Mouse (Mus musculus): Measurements from ENCODE around the gene Hspa1l.
A peak's percentile ranks its signal among the peaks of the same experiment; 100 is the strongest.
"Not testable (repeated sequence)": the region's sequence is repeated elsewhere in the genome, so short reads cannot be mapped to it uniquely, and the experiment has no call there.

Hspa1l gene

DNA sequence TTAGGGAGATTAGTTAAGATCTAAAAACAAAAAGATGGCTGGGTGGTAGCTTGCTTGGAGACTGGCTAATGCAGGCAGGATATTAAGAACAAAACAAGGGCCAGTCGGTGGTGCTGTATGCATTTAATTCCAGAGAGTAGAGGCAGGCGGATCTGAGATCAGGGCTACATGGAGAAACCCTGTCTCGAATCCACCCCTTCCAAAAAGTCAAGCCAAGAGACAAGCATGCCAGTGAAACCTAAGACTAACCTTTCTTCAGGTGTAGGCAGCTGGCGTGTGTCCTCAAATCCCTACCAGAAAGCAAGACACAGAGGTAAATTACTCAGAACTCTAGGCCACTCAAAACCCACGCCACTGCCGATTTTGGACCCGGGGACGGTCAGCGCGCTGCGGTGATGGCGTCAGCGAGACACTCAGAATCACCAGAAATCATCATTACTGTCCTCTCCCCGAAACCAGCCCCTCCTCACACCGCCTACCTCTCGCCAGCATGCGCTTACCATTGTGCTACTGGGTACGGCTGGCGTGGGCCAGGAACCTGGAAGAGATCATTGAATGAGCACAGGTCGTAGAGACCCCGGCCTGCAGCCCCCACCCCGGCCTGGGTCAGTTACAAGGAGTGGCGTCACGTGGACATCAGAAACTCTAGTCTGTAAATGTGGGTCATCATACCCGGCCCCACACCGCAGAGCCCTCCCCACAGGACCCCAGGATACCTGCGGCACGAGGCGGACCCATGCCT, 20.7 kb upstream of the Hspa1l start:
- no peak for DNase-seq

DNA sequence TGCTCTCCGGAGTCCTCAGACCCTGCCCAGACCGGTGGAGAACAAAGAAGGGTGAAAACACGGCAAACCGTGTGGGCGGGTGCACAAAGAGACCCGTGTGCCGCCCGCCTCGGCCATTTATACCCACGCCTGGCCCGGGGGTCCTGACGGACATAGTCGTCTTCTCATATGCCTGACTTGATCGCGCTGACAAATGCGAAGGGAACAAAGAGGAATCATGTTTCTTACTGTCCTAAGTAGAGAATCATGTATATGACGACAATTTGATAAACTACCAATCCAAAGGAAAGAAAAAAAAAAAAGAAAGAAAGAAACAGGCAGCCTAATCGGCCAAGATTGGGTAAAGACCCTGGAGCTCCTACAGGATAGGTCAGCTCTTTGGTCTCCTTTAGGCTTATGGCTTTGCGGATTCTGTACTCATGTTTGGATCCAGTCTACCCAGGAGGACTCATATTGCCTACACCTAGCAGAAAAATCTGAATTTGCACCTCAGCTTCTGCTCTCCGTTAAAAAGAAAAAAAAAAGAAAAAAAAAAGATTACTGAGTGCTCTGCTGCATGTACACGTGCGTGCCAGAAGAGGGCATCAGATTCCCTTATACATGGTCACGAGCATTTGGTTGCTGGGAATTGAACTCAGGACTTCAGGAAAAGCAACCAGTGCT, 20.0 kb upstream of the Hspa1l start:
- peak; percentile 71 for DNase-seq

DNA sequence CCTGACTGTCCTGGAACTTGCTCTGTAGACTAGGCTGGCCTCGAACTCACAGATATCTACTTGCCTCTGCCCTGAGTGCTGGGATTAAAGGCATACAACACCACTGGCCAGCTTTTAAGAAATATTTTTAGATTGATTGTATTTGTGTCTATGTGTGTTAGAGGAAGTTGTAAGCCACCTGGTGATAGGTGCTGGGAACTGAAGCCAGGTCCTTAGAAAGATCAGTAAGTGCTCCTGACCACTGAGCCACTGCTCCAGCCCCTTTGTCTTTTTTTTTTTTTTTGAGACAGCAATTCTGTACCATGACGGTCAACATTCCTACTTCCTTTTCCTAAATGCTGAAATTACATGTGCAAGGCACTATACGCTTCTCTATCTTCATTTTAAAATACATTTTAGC, 19.2 kb upstream of the Hspa1l start:
- DNase-seq, result no peak

DNA sequence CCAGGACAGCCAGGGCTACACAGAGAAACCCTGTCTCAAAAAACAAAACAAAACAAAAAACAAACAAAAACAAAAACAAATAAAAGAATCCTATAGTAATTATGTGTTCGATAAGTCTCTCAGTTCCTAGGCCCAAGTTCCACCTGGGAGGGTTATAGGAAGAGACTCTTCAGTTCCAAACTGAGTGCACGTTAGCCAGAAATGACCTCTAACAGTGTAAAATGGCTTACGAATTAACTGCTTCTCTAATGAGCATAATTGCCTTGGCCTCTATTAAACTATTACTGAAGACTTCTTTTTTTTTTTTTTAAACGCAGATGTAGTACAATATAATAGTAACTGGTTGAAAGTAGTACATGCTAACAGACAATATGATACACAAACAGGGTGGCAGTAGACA, 18.6 kb upstream of the Hspa1l start:
- peak; percentile 34 for DNase-seq

DNA sequence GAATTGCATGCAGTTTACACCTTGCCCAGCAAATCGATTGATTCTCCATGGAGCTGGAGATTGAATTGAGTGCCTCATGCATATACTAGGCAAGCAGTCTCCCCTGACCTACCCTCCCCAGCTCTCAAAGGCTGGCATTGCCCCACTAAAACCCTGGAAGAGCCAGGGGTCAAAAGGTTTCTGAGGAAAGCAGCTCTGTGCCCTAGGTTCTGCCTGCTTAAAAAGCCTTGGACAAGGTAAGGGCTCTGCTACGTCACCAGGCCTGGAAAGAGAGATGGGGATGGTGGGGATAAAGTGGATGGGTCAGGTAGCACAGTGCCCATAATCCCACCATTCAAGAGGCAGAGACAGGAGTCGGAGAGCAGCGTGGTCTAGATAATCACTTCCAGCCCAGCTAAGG, 17.7 kb upstream of the Hspa1l start:
- DNase-seq, result no peak

DNA sequence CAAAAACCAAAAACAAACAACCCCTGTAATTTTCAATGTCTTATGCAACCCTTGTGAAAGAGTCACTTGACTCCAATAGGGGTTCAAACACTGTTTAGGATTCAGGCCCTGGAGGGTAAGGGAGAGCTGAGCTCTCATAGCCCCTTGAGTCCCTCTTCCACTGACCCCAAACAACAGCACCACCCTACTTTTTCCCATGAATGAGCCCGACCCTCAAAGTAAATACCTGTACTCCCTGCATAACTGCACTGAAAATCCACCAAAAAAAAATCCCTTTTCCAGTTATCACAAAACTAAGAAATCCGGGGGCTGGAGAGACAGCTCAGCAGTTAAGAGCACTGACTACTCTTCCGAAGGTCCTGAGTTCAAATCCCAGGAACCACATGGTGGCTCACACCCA, 16.6 kb upstream of the Hspa1l start:
- DNase-seq, result no peak

DNA sequence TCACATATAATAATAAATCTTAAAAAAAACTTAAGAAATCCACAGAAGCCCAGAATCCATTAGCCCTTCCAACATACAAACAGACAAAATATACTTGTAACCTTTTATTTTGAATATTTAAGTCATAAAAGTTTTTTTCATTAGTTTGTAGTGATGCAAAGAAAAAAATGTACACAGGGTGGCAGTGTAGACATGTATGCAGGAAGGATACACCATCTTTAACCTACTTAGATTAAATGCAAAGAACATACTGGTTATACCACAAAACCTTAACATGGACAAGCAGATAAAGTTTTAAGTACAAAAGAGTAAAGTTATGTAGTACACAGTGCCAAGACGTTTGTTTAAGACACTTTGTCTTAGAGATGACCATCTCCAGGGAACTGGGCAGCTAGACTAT, 16.2 kb upstream of the Hspa1l start:
- no peak for DNase-seq

DNA sequence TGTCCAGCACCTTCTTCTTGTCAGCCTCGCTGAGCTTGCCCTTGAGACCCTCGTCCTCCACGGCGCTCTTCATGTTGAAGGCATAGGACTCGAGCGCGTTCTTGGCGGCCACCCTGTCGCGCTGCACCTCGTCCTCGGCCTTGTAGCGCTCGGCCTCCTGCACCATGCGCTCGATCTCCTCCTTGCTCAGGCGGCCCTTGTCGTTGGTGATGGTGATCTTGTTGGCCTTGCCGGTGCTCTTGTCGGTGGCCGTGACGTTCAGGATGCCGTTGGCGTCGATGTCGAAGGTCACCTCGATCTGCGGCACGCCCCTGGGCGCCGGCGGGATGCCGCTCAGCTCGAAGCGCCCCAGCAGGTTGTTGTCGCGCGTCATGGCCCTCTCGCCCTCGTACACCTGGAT, 15.2 kb upstream of the Hspa1l start:
- DNase-seq, result not testable (repeated sequence)

DNA sequence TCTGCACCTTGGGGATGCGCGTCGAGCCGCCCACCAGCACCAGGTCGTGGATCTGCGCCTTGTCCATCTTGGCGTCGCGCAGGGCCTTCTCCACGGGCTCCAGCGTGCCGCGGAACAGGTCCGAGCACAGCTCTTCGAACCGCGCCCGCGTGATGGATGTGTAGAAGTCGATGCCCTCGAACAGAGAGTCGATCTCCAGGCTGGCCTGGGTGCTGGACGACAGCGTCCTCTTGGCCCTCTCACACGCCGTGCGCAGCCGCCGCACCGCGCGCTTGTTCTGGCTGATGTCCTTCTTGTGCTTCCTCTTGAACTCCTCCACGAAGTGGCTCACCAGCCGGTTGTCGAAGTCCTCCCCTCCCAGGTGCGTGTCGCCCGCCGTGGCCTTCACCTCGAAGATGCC, 14.5 kb upstream of the Hspa1l start:
- DNase-seq, result not testable (repeated sequence)

DNA sequence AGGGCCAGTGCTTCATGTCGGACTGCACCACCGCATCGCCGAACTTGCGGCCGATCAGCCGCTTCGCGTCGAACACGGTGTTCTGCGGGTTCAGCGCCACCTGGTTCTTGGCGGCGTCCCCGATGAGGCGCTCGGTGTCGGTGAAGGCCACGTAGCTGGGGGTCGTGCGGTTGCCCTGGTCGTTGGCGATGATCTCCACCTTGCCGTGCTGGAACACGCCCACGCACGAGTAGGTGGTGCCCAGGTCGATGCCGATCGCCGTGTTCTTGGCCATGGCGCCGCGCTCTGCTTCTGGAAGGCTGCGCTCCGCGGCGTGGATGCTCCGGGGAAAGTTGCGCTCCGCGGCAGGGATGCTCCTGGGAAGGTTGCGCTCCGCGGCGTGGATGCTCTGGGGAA, 13.8 kb upstream of the Hspa1l start:
- not testable (repeated sequence) for DNase-seq

DNA sequence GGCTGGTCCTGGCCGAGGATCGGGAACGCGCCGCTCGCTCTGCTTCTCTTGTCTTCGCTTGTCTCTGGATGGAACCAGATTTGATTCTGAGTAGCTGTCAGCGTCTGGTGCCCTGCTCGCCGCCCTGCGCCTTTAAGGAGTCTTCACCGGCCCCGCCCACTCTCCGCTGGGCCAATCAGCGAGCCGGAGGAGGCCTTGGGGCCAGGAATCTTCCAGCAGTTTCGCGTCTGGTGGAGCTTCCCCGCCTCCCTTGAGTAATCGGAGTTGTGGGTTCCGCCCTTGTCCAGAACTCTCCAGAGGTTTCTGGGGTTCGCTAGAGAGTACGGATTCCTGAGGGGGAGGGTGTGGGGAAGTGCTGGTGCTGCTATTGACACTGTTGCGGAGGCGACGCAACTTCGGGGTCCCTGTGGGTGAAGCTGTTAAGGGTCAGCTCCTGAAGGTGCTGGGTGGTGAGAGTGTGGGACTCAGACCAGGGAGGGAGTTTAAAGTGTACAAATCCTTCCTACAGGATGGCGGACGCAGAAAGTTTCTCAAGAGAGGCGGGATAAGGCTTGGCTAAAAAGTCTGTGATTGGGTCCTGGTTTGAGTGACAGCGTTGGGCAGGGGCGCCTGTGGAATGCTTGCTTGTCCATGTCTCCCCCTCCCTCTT, 13.2 kb upstream of the Hspa1l start, which contains the start of gene Hspa1b:
Hspa1b (minus strand) TSS at position 109 of the 649 bp plus-strand sequence.
- DNase-seq, result peak; percentile 92

DNA sequence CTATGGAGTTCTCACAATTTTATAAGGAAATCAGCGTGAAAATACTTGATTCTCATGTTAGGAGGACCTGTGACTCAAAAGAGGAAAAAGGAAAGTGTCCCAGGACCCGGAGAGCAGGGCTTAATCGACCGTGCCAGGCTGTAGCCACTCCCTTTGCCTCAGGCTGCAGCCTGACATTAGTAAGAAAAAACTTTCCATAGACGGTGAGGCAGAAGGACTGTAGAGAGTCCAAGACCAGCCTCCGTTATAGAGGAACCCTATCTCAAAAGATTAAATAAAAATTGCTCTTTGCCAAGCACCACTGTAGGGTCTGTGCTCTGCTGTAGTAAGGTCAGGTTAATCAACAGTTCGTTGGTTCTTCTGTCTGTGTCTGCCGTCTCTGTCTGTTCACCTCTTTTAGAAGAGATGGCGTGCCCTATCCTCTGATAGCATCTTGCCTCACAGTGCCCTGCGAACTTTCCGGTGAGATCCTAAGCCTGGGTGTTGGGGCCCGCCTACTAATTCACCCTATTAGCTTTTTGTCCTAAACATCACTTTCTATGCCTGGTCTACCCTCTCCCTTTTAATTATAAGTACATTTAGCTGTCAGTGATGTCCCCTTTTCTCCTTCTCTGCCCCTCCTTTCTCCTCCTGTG, 12.5 kb upstream of the Hspa1l start:
- DNase-seq, result peak; percentile 77

DNA sequence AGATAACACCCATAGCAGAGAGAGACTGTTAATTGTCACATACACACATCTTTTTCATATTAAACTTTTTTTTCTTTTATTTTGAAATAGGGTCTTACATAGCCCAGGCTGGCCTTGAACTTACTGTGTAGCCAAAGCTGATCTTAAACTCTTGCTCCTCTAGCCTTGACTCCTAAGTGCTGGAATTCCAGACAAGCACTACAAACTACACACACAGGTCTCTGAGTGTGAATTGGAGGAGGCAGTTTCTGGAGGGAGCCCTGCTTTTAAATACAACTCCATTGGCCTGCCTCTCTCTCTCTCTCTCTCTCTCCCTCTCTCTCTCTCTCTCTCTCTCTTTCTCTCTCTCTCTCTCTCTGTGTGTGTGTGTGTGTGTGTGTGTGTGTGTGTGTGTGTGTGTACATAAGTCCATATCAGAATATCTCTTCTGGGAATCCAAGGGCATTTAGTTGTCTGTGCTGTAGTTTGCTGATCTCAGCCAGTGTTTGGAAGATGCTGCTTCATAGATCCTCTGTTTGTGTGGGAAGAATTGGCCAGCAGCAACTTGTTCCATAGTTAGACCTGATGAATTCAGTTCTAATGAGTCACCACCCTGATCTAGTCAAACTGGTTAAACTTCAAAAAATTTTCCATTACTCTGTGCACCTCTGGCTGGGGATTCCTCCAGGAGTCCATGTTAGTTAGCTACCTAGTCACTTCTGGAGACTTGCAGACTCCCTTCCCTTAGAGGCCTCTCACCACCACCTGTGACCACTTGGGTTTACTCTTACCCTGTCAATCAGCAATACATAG, 11.6 kb upstream of the Hspa1l start:
- no peak for DNase-seq

DNA sequence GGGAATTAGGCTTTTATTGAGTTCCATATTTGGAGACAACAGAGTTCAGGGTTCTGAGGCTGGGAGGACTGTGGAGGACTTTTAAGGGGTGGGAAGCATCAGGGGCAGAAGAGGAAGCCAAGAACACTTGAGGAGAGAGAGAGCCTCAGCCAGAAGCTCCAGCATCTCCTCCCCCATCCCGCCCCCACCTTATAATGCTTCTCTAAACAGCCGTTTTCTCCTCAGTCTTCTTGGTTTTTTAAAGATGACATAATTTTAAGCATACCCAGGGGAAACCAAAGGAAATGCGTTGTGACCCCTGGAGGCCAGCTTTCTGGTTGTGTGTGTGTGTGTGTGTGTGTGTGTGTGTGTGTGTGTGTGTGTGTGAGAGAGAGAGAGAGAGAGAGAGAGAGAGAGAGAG, 10.4 kb upstream of the Hspa1l start:
- DNase-seq, result no peak

DNA sequence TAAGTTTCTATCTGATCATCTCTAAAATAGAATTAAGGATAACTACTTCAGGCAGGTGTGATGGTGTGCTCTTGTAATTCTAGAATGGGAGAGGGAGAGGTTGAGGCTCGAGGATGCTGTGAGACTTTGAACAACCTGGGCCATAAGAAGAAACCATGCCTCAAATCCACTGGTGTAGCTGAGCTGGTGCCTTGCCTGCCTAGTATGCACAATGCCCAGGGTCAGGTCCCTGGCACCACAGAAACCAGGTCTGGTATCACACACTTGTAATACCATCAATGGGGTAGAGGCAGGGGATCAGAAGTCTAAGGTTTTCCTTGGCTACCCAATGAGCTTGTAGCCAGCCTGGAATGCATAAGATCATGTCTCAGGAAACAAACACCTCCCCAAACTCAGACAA, 9.7 kb upstream of the Hspa1l start:
- no peak for DNase-seq

DNA sequence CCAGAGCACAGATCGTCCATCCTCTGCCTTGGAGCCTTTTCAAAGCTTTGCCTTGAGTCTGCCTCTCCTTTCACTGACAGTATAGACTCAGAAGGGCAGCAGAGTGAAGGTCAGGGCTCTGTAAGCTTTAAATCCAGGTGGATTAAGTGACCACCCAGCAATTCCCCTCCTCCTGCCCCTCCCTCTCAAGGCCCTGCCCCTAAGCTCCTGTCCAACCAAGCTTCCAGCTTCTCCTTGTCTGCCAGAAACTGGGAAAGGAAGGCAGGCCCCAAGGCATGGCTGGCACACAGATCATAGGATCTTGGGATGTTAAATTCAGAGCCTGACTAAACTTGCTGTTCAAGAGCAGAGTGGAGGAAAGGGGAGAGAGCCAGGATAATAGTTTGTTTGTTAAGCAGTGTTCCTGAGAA, 7.9 kb upstream of the Hspa1l start:
- DNase-seq, result peak; percentile 81

DNA sequence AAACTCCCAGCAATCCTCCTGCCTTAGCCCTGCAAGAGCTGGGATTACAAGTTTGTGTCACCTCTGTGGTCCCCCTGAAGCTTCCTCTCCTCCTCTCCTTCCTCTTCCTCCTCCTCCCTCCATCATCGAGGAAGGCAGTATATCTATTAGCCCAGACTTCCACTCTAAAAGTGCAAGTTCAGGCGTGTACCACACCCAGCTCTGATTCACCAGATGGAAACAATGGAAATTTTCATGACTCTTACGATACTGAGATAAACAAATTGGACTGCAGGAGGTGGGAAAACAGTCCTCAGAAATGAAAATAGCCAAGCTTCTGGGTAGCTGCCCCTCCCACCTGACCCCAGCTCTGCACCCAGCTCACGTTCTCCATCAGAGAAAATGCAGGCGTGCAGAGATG, 6.9 kb upstream of the Hspa1l start:
- no peak for DNase-seq

DNA sequence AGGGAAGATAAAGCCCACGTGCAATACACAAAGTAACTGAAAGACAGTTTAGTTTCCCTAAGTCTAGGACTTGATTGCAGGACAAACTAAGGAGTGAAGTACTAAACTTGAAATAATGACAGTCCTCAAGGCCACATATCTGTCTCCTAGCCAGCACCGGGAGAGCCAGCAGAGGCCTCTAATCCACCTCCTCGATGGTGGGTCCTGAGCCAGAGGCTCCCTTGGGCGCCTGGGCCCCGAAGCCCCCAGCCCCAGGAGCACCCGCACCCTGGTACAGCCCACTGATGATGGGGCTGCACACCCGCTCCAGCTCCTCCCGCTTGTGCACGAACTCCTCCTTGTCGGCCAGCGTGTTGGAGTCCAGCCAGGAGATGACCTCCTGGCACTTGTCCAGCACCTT, 2.7 kb upstream of the Hspa1l start, which contains the start of gene Gm20481:
Gm20481 (plus strand) TSS at position 91 of the 400 bp plus-strand sequence.
- DNase-seq, result not testable (repeated sequence)

DNA sequence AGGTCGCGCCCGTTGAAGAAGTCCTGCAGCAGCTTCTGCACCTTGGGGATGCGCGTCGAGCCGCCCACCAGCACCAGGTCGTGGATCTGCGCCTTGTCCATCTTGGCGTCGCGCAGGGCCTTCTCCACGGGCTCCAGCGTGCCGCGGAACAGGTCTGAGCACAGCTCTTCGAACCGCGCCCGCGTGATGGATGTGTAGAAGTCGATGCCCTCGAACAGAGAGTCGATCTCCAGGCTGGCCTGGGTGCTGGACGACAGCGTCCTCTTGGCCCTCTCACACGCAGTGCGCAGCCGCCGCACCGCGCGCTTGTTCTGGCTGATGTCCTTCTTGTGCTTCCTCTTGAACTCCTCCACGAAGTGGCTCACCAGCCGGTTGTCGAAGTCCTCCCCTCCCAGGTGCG, 1.7 kb upstream of the Hspa1l start:
- peak; percentile 15 for DNase-seq

DNA sequence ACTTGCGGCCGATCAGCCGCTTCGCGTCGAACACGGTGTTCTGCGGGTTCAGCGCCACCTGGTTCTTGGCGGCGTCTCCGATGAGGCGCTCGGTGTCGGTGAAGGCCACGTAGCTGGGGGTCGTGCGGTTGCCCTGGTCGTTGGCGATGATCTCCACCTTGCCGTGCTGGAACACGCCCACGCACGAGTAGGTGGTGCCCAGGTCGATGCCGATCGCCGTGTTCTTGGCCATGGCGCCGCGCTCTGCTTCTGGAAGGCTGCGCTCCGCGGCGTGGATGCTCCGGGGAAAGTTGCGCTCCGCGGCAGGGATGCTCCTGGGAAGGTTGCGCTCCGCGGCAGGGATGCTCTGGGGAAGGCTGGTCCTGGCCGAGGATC, 822 bp upstream of the Hspa1l start:
- DNase-seq, result not testable (repeated sequence)

DNA sequence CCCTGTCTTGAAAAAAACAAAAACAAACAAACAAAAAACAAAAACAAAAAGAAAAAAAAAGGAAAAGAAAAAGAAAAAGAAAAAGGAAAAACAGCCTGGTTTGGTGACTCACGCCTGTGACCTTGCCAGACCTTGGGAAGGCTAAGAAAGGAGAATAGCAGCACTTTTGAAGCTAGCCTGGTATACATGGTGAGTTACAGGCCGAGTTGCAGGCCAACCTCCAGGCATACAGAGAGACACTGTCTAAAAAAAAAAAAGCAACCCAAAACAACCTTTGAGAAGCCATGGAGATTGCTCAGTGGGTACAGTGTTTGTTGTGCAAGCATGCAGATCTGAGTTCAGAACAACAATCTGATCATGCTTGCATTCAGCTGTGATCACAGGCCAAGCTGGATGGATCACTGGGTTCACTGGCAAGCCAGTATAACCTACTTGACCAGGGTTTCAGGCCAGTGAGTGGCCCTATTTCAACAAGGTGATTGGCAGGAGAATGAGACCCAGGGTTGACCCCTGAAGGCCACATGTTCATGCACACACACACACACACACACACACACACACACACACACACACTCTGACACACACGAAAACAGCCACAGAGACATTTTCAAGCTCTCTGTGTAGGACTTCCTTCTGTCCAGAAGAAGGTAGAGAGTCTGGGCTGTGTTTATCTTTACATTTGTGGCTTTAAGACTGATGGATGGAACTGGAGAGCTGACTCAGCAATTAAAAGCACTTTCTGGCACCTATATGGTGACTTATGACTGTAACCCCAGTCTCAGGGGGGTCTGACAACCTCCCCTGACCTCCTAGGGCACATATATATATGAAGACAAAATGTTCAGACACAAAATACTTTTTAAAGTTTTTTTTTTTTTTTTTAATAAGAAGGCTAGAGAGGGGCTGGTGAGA, 3.3 kb downstream of the Hspa1l start:
- DNase-seq, result peak; percentile 41

DNA sequence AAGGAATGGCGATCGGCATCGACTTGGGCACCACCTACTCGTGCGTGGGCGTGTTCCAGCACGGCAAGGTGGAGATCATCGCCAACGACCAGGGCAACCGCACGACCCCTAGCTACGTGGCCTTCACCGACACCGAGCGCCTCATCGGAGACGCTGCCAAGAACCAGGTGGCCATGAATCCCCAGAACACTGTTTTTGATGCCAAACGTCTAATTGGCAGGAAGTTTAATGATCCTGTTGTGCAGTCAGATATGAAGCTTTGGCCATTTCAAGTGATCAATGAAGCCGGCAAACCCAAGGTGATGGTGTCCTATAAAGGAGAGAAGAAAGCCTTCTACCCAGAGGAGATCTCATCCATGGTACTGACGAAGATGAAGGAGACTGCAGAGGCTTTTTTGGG, 4.5 kb downstream of the Hspa1l start:
- peak; percentile 3 for DNase-seq

Measured in kidney, adult 11 months (tissue).